Mouse (Mus musculus): ENCODE measurements around the gene Rcc2. TPM values are rescaled to one million over a fixed set of nuclear protein-coding genes. Genes with fewer than 3 reads are reported as not detected.
A peak's percentile ranks its signal among the peaks of the same experiment; 100 is the strongest.

Rcc2 gene
- total and polyA plus RNA-seq, 3 experiments, result 254 to 427 (median 270) TPM

DNA sequence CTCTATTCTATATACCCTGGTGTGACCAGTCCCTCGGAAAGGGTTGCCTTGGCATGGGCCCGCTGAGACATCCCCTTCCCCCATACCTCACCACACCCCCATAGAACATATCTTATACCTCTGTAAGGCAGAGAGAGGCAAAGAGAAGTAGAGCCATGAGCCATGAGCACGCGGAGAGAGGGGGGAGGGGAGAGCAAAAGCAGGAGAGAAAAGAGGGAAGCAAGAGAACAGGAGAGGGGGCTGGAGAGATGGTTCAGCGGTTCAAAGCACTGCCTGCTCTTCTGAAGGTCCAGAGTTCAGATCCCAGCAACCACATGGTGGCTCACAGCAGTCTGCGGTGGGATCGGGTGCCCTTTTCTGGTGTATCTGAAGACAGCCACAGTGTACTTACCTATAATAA is 8.9 kb upstream of the Rcc2 start (continued):
- TF ChIP-seq SMC3 (IDR thresholded peaks at IDR 0.05; ENCODE audit: low read depth, low read length), result no peak
- TF ChIP-seq ZKSCAN1 (IDR thresholded peaks at IDR 0.05; ENCODE audit: low read depth, low read length), result no peak
- TF ChIP-seq EP300 (IDR thresholded peaks at IDR 0.05; ENCODE audit: low read depth in 1 of 2, low read length in 2 of 2), result no peak
- no peak for TF ChIP-seq ZMIZ1 (IDR thresholded peaks at IDR 0.05; ENCODE audit: low read depth, low read length)
- no peak for TF ChIP-seq NELFE (IDR thresholded peaks at IDR 0.05; ENCODE audit: low read depth, low read length)
- TF ChIP-seq POLR2A (IDR thresholded peaks at IDR 0.05; ENCODE audit: control insufficient read depth in 1 of 2, insufficient read depth in 1 of 2, low read depth in 1 of 2, low read length in 2 of 2, poor library complexity in 1 of 2), result no peak; a peak in 1 of 4 replicates
- no peak for TF ChIP-seq UBTF (IDR thresholded peaks at IDR 0.05; ENCODE audit: borderline replicate concordance, insufficient read depth, low read depth, low read length)
- TF ChIP-seq GABPA (IDR thresholded peaks at IDR 0.05; ENCODE audit: low read depth, low read length), result no peak
- no peak for TF ChIP-seq ELF1 (IDR thresholded peaks at IDR 0.05; ENCODE audit: low read depth, low read length)
- no peak for TF ChIP-seq SIN3A (IDR thresholded peaks at IDR 0.05; ENCODE audit: low read length)
- no peak for TF ChIP-seq TCF12 (IDR thresholded peaks at IDR 0.05; ENCODE audit: low read depth, low read length)
- TF ChIP-seq NRF1 (IDR thresholded peaks at IDR 0.05; ENCODE audit: insufficient read depth, low read depth, low read length, poor library complexity, severe bottlenecking), result no peak

DNA sequence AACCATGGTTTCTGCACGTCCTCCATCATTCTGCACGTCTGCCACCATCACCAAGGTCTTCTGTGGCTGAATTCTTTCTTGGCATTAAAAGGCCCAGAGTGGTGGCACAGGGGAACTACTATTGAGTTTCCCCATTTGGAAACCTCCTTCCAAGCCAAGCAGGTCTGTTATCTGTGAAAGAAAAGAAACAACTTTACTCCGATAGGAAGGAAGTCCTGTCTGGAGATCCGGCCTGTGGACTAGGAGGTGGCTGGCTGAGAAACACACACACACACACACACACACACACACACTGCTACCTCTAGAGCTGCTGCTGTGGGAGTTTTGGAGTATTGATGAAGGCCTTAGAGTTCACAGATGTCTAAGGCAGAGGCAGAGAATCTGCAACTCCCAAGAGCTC is 6.8 kb upstream of the Rcc2 start:
- H3K79me2 ChIP-seq (ENCODE audit: control insufficient read depth, insufficient read depth, low read length, poor library complexity), result no peaks in the 10 kb centered on the region
- H3K9me3 ChIP-seq (replicated peaks; ENCODE audit: insufficient read depth, low read length), result no peaks in the 10 kb centered on the region
- DNase-seq (ENCODE audit: low read depth, low spot score), result peak; percentile 85
- H3K27ac ChIP-seq (ENCODE audit: control insufficient read depth, low read depth, low read length), result peak overlapping the region; percentile 74
- H3K9ac ChIP-seq (ENCODE audit: control insufficient read depth, low read depth, low read length, poor library complexity, severe bottlenecking), result peak overlapping the region; percentile 50
- H3K27me3 ChIP-seq (ENCODE audit: control insufficient read depth in 1 of 2, insufficient read depth in 2 of 2, low read length in 2 of 2), result no peaks in the 10 kb centered on the region
- peaks cover 15 to 49% of the 10 kb centered on the region in 2 experiments for H3K4me1 ChIP-seq (ENCODE audit: control insufficient read depth in 1 of 2, insufficient read depth in 2 of 2, low read length in 2 of 2)
- H3K4me3 ChIP-seq (ENCODE audit: control insufficient read depth in 1 of 2, insufficient read depth in 1 of 2, low read depth in 2 of 2, low read length in 2 of 2), result peak overlapping the region in 1 of 2 experiments; percentile 8; a peak in 1 of 4 replicates
- peaks cover 0 to 40% of the 10 kb centered on the region in 2 experiments; a peak in 2 of 4 replicates for H3K36me3 ChIP-seq (ENCODE audit: control insufficient read depth in 1 of 2, insufficient read depth in 2 of 2, low read length in 2 of 2)
- TF ChIP-seq RAD21 (IDR thresholded peaks at IDR 0.05; ENCODE audit: low read depth, low read length) (no peak), ELF1 (IDR thresholded peaks at IDR 0.05; ENCODE audit: low read depth, low read length) (no peak), JUND (IDR thresholded peaks at IDR 0.05; ENCODE audit: low read depth, low read length) (no peak), MAFK (IDR thresholded peaks at IDR 0.05; ENCODE audit: borderline replicate concordance, low read depth, low read length) (no peak), EP300 (IDR thresholded peaks at IDR 0.05; ENCODE audit: low read depth in 1 of 2, low read length in 2 of 2) (peak; percentile 27 to 75; a peak in 3 of 4 replicates), SIN3A (IDR thresholded peaks at IDR 0.05; ENCODE audit: low read length) (0 out of 2 replicates have a peak, but pooled peaks have one; percentile 21), RCOR1 (IDR thresholded peaks at IDR 0.05; ENCODE audit: low read depth, low read length) (peak; percentile 18; the same call in 1 of the 2 replicates), ZMIZ1 (IDR thresholded peaks at IDR 0.05; ENCODE audit: low read depth, low read length) (no peak), TAL1 (IDR thresholded peaks at IDR 0.05; ENCODE audit: low read length) (0 out of 2 replicates have a peak, but pooled peaks have one; percentile 26), CHD1 (IDR thresholded peaks at IDR 0.05; ENCODE audit: low read depth, low read length) (no peak), NELFE (IDR thresholded peaks at IDR 0.05; ENCODE audit: low read depth, low read length) (peak; percentile 28; the same call in 1 of the 2 replicates), TCF12 (IDR thresholded peaks at IDR 0.05; ENCODE audit: low read depth, low read length) (peak; percentile 49; the same call in 1 of the 2 replicates), MAZ (IDR thresholded peaks at IDR 0.05; ENCODE audit: low read depth, low read length) (no peak), POLR2A (IDR thresholded peaks at IDR 0.05; ENCODE audit: control insufficient read depth in 1 of 2, insufficient read depth in 1 of 2, low read depth in 1 of 2, low read length in 2 of 2, poor library complexity in 1 of 2) (peak in 1 of 2 experiments; percentile 20; a peak in 1 of 4 replicates), GABPA (IDR thresholded peaks at IDR 0.05; ENCODE audit: low read depth, low read length) (no peak), HCFC1 (IDR thresholded peaks at IDR 0.05; ENCODE audit: low read depth, low read length) (0 out of 2 replicates have a peak, but pooled peaks have one; percentile 30), POLR2AphosphoS5 (IDR thresholded peaks at IDR 0.05; ENCODE audit: borderline replicate concordance, low read depth, low read length) (no peak), NRF1 (IDR thresholded peaks at IDR 0.05; ENCODE audit: insufficient read depth, low read depth, low read length, poor library complexity, severe bottlenecking) (no peak), MYB (IDR thresholded peaks at IDR 0.05; ENCODE audit: low read depth, low read length) (no peak), POLR2AphosphoS2 (IDR thresholded peaks at IDR 0.05; ENCODE audit: low read length) (no peak), E2F4 (IDR thresholded peaks at IDR 0.05; ENCODE audit: borderline replicate concordance, low read depth, low read length) (no peak), MYC (IDR thresholded peaks at IDR 0.05; ENCODE audit: low read depth, low read length) (no peak), KAT2A (conservative IDR thresholded peaks at IDR 0.05; ENCODE audit: low read depth, low read length) (no peak), USF2 (IDR thresholded peaks at IDR 0.05; ENCODE audit: borderline replicate concordance in 1 of 2, insufficient read depth in 1 of 2, low read depth in 1 of 2, low read length in 2 of 2) (no peak), BHLHE40 (IDR thresholded peaks at IDR 0.05; ENCODE audit: borderline replicate concordance, low read depth, low read length) (no peak), MAX (IDR thresholded peaks at IDR 0.05; ENCODE audit: low read length) (no peak), TBP (IDR thresholded peaks at IDR 0.05; ENCODE audit: low read depth, low read length) (0 out of 2 replicates have a peak, but pooled peaks have one; percentile 16), ZKSCAN1 (IDR thresholded peaks at IDR 0.05; ENCODE audit: low read depth, low read length) (no peak), USF1 (IDR thresholded peaks at IDR 0.05; ENCODE audit: low read depth, low read length) (no peak), GATA1 (IDR thresholded peaks at IDR 0.05; ENCODE audit: low read depth, low read length) (peak; percentile 57; the same call in 1 of the 2 replicates)
